In the genomic region with DNA sequence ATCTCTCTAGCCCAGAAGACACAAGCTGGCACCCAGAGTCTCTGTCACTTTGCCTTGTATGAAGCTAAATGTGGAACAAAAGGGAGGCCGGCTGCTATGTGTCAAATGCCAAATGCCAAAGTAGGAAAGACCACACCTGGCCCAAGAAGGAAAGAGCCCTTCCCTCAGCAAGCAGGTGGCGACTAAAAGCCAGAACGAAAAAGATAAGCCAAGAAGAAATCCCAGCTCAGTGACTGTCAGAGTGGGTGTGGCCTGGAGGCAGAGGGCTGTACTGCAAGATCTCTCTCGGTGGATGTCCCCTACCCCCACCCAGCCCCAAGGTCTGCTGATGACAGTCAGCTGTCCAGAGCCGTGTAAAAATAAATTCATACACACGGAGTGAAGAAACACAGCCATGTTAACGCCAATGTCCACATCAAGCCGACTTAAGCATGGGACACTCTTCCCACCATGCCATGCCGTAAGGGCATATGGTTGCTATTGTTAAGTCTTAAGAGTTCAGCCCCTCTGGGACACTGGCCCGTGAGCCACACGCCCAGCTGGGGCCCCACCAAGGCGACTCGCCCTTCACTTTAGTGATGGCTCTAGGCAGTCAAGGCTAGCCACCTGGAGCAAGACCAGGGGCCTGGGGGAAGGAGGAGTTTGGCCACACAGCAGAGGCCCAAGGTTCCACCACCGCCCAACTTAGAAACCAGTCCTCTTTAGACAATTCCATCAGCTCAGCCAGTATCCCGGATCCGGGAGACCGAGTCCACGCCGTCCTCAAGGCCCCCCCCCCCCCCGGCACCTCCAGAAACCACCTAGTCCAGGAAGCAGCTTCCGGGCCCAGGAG, we compare ENCODE assay signal across 8 mouse cellular contexts. TPM values are rescaled to one million over a fixed set of nuclear protein-coding genes. Genes with fewer than 3 reads are reported as not detected.
A peak's percentile ranks its signal among the peaks of the same experiment; 100 is the strongest.
DNase-seq lines count a peak whose midpoint lies in the region; ATAC-seq and TF ChIP-seq lines count a peak whose summit lies in the region.

No protein-coding gene starts in this region.

- H3K27me3 ChIP-seq in ES-Bruce4 (ENCODE audit: control insufficient read depth, insufficient read depth, low read length, poor library complexity, severe bottlenecking), result no peaks in the 10 kb centered on the region
- H3K27me3 ChIP-seq in embryonic facial prominence, embryonic 11.5 days (ENCODE audit: control insufficient read depth, insufficient read depth, low read length), result peaks cover 9% of the 10 kb centered on the region
- H3K27me3 ChIP-seq in hindbrain, embryonic 10.5 days (ENCODE audit: insufficient read depth, poor library complexity, severe bottlenecking), result peaks cover 19% of the 10 kb centered on the region
- H3K27me3 ChIP-seq in liver, embryonic 16.5 days (ENCODE audit: control insufficient read depth, insufficient read depth, low read depth, low read length), result peaks cover 12% of the 10 kb centered on the region

- peak overlapping the region; percentile 88 for H3K4me3 ChIP-seq in ES-Bruce4 (ENCODE audit: low read depth, low read length)
- peak overlapping the region; percentile 94 for H3K4me3 ChIP-seq in embryonic facial prominence, embryonic 11.5 days (ENCODE audit: low read depth, low read length)
- H3K4me3 ChIP-seq in hindbrain, embryonic 10.5 days, result peak overlapping the region; percentile 99
- peak overlapping the region; percentile 82 for H3K4me3 ChIP-seq in liver, embryonic 16.5 days (ENCODE audit: low read depth, low read length)

- no peaks in the 10 kb centered on the region for H3K9me3 ChIP-seq in ES-Bruce4 (replicated peaks; ENCODE audit: control insufficient read depth, insufficient read depth, low read length, poor library complexity, severe bottlenecking)
- H3K9me3 ChIP-seq in embryonic facial prominence, embryonic 11.5 days (replicated peaks; ENCODE audit: control insufficient read depth, low read length), result no peaks in the 10 kb centered on the region
- H3K9me3 ChIP-seq in hindbrain, embryonic 10.5 days, result no peaks in the 10 kb centered on the region
- H3K9me3 ChIP-seq in liver, embryonic 16.5 days (replicated peaks; ENCODE audit: control insufficient read depth, low read length), result no peaks in the 10 kb centered on the region

- H3K4me2 ChIP-seq in embryonic facial prominence, embryonic 11.5 days (ENCODE audit: low read depth, low read length), result peak overlapping the region; percentile 89
- peak overlapping the region; percentile 96 for H3K4me2 ChIP-seq in liver, embryonic 16.5 days (ENCODE audit: low read depth, low read length)

- no peaks in the 10 kb centered on the region; the same call in 1 of the 2 replicates for H3K36me3 ChIP-seq in ES-Bruce4 (ENCODE audit: control insufficient read depth, insufficient read depth, low read length, poor library complexity, severe bottlenecking)
- peaks cover 18% of the 10 kb centered on the region for H3K36me3 ChIP-seq in embryonic facial prominence, embryonic 11.5 days (replicated peaks; ENCODE audit: control insufficient read depth, insufficient read depth, low read depth, low read length)
- H3K36me3 ChIP-seq in hindbrain, embryonic 10.5 days, result peaks cover 40% of the 10 kb centered on the region
- no peaks in the 10 kb centered on the region for H3K36me3 ChIP-seq in liver, embryonic 16.5 days (ENCODE audit: control insufficient read depth, insufficient read depth)

- 6% methylated on average over 21 of the region's 21 CpGs for WGBS in embryonic facial prominence, embryonic 11.5 days
- WGBS in hindbrain, embryonic 10.5 days, result 8% methylated on average over 21 of the region's 21 CpGs
- WGBS in liver, embryonic 16.5 days (ENCODE audit: insufficient replicate concordance), result 4% methylated on average over 21 of the region's 21 CpGs

- TF ChIP-seq POLR2A in ES-Bruce4 (IDR thresholded peaks at IDR 0.05; ENCODE audit: insufficient read depth, low read length), result no peak

- no peaks in the 10 kb centered on the region for H3K4me1 ChIP-seq in ES-Bruce4 (ENCODE audit: control insufficient read depth, insufficient read depth, low read length)
- peaks cover 16% of the 10 kb centered on the region for H3K4me1 ChIP-seq in embryonic facial prominence, embryonic 11.5 days (ENCODE audit: control insufficient read depth, insufficient read depth, low read length)
- H3K4me1 ChIP-seq in hindbrain, embryonic 10.5 days (replicated peaks), result peaks cover 77% of the 10 kb centered on the region
- H3K4me1 ChIP-seq in liver, embryonic 16.5 days (ENCODE audit: control insufficient read depth, low read depth, low read length), result peaks cover 43% of the 10 kb centered on the region

- TF ChIP-seq CTCF in ES-Bruce4 (IDR thresholded peaks at IDR 0.05; ENCODE audit: low read depth, low read length), result no peak

- peak overlapping the region; percentile 95 for H3K9ac ChIP-seq in ES-Bruce4 (ENCODE audit: low read depth, poor library complexity, severe bottlenecking)
- H3K9ac ChIP-seq in embryonic facial prominence, embryonic 11.5 days (replicated peaks; ENCODE audit: low read length), result peak overlapping the region; percentile 99
- peak overlapping the region; percentile 89 for H3K9ac ChIP-seq in liver, embryonic 16.5 days (ENCODE audit: low read depth, low read length)

- no peak for TF ChIP-seq EP300 in ES-Bruce4 (IDR thresholded peaks at IDR 0.05; ENCODE audit: insufficient read depth, low read depth, low read length)

- ATAC-seq in embryonic facial prominence, embryonic 11.5 days (replicated peaks; ENCODE audit: insufficient number of reproducible peaks, low FRiP score, low TSS enrichment, low read depth), result peak; percentile 14; the same call in 1 of the 2 replicates
- ATAC-seq in liver, embryonic 16.5 days (ENCODE audit: low read depth), result no peak

- no peak overlapping the region for H3K27ac ChIP-seq in ES-Bruce4 (ENCODE audit: insufficient read depth, low read length)
- peak overlapping the region; percentile 88 for H3K27ac ChIP-seq in embryonic facial prominence, embryonic 11.5 days (replicated peaks; ENCODE audit: low read depth, low read length)
- H3K27ac ChIP-seq in hindbrain, embryonic 10.5 days, result peak overlapping the region; percentile 100
- H3K27ac ChIP-seq in liver, embryonic 16.5 days (ENCODE audit: low read length), result peak overlapping the region; percentile 91

- DNase-seq in adrenal gland, adult (ENCODE audit: inconsistent age in 2 of 2, low spot score in 1 of 2), result peak; percentile 76 to 93
- no peak for DNase-seq in adrenal gland, adult 18-20 months (ENCODE audit: low spot score in 2 of 2)
- peak; percentile 47 for DNase-seq in embryonic facial prominence, embryonic 11.5 days (ENCODE audit: low spot score)
- DNase-seq in hindbrain, embryonic 10.5 days (ENCODE audit: low spot score), result no peak
- peak; percentile 71 for DNase-seq in retina, embryonic 14.5 days (ENCODE audit: low spot score)
- no peak for DNase-seq in frontal cortex, adult 2 months (ENCODE audit: extremely low spot score in 1 of 2, low spot score in 1 of 2)

RNA-seq across cellular contexts. Expression of a gene that starts 1.7 kb away (rescaled TPM):
- total RNA-seq in adrenal gland, adult 18-20 months (2021), result 100 to 1,000 TPM; 184 to 355 TPM
- 70.4 and 78.0 TPM in 2 replicates for polyA plus RNA-seq in ES-Bruce4 (2011; ENCODE audit: insufficient read depth, insufficient read length, low read depth, missing spikeins)
- 68.3 and 99.2 TPM in 2 replicates for polyA plus RNA-seq in embryonic facial prominence, embryonic 11.5 days (2014; fragmentation: Nextera tagmentation; extraction: Ambion mirVana)
- polyA plus RNA-seq in hindbrain, embryonic 10.5 days (2016; fragmentation: Nextera tagmentation; extraction: Ambion mirVana), result 50.9 and 56.8 TPM in 2 replicates
- 8.6 and 8.9 TPM in 2 replicates for polyA plus RNA-seq in liver, embryonic 16.5 days (2015; fragmentation: Nextera tagmentation; extraction: Ambion mirVana)
- polyA plus RNA-seq in frontal cortex, adult 2 months (2012; rRNA removed), result 174 and 175 TPM in 2 replicates

RNA-seq across cellular contexts. Expression of a gene that starts 5.7 kb away (rescaled TPM):
- 1 to 10 TPM; 4.5 to 6.9 TPM for total RNA-seq in adrenal gland, adult 18-20 months (2021)
- 2.2 and 5.0 TPM in 2 replicates for polyA plus RNA-seq in ES-Bruce4 (2011; ENCODE audit: insufficient read depth, insufficient read length, low read depth, missing spikeins)
- polyA plus RNA-seq in embryonic facial prominence, embryonic 11.5 days (2014; fragmentation: Nextera tagmentation; extraction: Ambion mirVana), result 2.3 and 2.6 TPM in 2 replicates
- polyA plus RNA-seq in hindbrain, embryonic 10.5 days (2016; fragmentation: Nextera tagmentation; extraction: Ambion mirVana), result 7.1 and 10.9 TPM in 2 replicates
- 0.88 and 1.5 TPM in 2 replicates for polyA plus RNA-seq in liver, embryonic 16.5 days (2015; fragmentation: Nextera tagmentation; extraction: Ambion mirVana)
- 0.90 and 1.4 TPM in 2 replicates for polyA plus RNA-seq in frontal cortex, adult 2 months (2012; rRNA removed)

RNA-seq across cellular contexts. Expression of a gene that starts 28.5 kb away (rescaled TPM):
- 10 to 100 TPM; 36.6 to 43.6 TPM for total RNA-seq in adrenal gland, adult 18-20 months (2021)
- polyA plus RNA-seq in ES-Bruce4 (2011; ENCODE audit: insufficient read depth, insufficient read length, low read depth, missing spikeins), result 103 and 104 TPM in 2 replicates
- 222 and 241 TPM in 2 replicates for polyA plus RNA-seq in embryonic facial prominence, embryonic 11.5 days (2014; fragmentation: Nextera tagmentation; extraction: Ambion mirVana)
- polyA plus RNA-seq in hindbrain, embryonic 10.5 days (2016; fragmentation: Nextera tagmentation; extraction: Ambion mirVana), result 281 and 334 TPM in 2 replicates
- 84.7 and 89.5 TPM in 2 replicates for polyA plus RNA-seq in liver, embryonic 16.5 days (2015; fragmentation: Nextera tagmentation; extraction: Ambion mirVana)
- polyA plus RNA-seq in frontal cortex, adult 2 months (2012; rRNA removed), result 24.4 and 30.2 TPM in 2 replicates

RNA-seq across cellular contexts. Expression of a gene that starts 47.3 kb away (rescaled TPM):
- total RNA-seq in adrenal gland, adult 18-20 months (2021), result 10 to 100 TPM; 36.4 to 48.5 TPM
- polyA plus RNA-seq in ES-Bruce4 (2011; ENCODE audit: insufficient read depth, insufficient read length, low read depth, missing spikeins), result 102 and 104 TPM in 2 replicates
- polyA plus RNA-seq in embryonic facial prominence, embryonic 11.5 days (2014; fragmentation: Nextera tagmentation; extraction: Ambion mirVana), result 5.3 and 8.0 TPM in 2 replicates
- polyA plus RNA-seq in hindbrain, embryonic 10.5 days (2016; fragmentation: Nextera tagmentation; extraction: Ambion mirVana), result 6.7 and 8.7 TPM in 2 replicates
- 2.8 and 3.6 TPM in 2 replicates for polyA plus RNA-seq in liver, embryonic 16.5 days (2015; fragmentation: Nextera tagmentation; extraction: Ambion mirVana)
- 107 and 119 TPM in 2 replicates for polyA plus RNA-seq in frontal cortex, adult 2 months (2012; rRNA removed)

RNA-seq across cellular contexts. Expression of a gene that starts 53.1 kb away (rescaled TPM):
- 10 to 100 TPM; 17.1 to 31.3 TPM for total RNA-seq in adrenal gland, adult 18-20 months (2021)
- polyA plus RNA-seq in ES-Bruce4 (2011; ENCODE audit: insufficient read depth, insufficient read length, low read depth, missing spikeins), result 6.6 and 8.7 TPM in 2 replicates
- 4.0 and 4.2 TPM in 2 replicates for polyA plus RNA-seq in embryonic facial prominence, embryonic 11.5 days (2014; fragmentation: Nextera tagmentation; extraction: Ambion mirVana)
- polyA plus RNA-seq in hindbrain, embryonic 10.5 days (2016; fragmentation: Nextera tagmentation; extraction: Ambion mirVana), result 3.7 and 5.5 TPM in 2 replicates
- 12.4 and 14.0 TPM in 2 replicates for polyA plus RNA-seq in liver, embryonic 16.5 days (2015; fragmentation: Nextera tagmentation; extraction: Ambion mirVana)
- polyA plus RNA-seq in frontal cortex, adult 2 months (2012; rRNA removed), result 32.6 and 33.0 TPM in 2 replicates

Comparison
In these comparisons a context has a peak if more than half of its experiments do, and no peak if none do; other contexts are left out.
1. DNase-seq: peak in adrenal gland, adult (2 of 2), embryonic facial prominence, embryonic 11.5 days (single experiment) and retina, embryonic 14.5 days (single experiment); none in adrenal gland, adult 18-20 months (0 of 2), hindbrain, embryonic 10.5 days (single experiment) and frontal cortex, adult 2 months (0 of 2).
2. Peak in every context shown above with its lines, with median percentiles within 50 percentile points of each other: H3K4me3 ChIP-seq and H3K9ac ChIP-seq.